Mouse (Mus musculus): ENCODE measurements around the gene Gas7.

The Gas7 gene

DNA sequence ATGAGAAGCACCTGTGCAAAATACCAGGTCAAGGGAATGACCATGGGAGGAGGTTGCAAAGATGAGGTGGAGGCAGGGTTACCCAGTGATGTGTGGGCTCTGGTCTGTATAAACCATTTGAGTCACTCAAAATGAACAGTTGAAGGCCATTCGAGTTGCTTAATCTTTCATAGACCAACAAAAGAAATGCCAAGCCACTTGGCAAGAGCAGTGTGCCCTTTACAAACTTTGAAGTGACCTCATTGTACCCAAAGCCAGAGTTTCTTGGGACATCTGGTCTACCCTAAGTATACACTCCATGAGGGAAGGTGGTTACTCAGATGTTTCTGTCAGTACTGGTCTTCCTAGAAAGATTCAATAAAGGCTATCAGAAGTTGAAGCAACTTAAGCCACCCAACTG is 80.5 kb downstream of the Gas7 start:
- DNase-seq (ENCODE audit: low read depth), result no peak

GRCm38 (mm10) chr11:67536413-67536812 is 81.2 kb downstream of the Gas7 start:
- no peak for DNase-seq (ENCODE audit: low read depth)

DNA sequence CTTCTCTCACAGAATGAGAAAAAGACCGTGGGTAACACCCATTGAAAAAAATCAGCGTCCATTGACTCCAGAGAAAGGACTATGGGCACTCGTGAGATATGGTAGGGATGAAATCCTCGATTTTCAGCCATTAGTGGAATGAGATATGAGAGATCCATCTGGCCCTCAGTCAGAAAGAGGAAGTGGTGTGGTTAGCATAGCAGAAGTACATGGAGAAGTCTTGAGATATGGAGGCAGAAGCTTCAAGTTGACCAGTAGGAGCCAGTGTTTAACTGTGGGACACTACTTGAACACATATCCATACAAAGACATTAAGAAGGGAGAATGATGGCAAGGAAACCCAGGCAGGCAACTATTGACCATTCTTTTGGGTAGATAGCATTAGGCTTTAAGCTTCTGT is 82.1 kb downstream of the Gas7 start:
- no peak for DNase-seq (ENCODE audit: low read depth)

GRCm38 (mm10) chr11:67538557-67538956 is 83.3 kb downstream of the Gas7 start:
- DNase-seq (ENCODE audit: low read depth), result peak; percentile 88

GRCm38 (mm10) chr11:67544656-67545432 is 89.6 kb downstream of the Gas7 start:
- no peak for DNase-seq (ENCODE audit: low read depth)

DNA sequence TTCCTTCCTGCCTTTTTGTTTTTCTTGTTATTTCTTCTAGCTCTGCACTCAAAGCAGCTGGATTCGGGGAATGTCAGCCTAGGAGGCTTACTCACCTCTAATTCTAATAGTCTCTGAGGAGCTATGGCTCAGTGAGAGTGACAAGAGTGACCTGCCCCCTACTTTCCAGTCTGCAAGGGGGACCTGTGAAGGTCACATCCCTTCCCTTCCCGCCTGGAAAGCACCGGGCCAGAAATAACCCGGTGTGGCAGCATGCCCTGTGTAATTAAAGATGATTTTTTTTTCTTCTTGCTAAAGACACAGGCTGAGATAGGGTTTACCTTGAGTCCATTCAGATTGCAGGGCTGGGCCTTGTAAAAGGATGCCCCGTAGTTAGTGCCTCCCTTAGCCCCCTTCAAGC is 91.3 kb downstream of the Gas7 start:
- DNase-seq (ENCODE audit: low read depth), result peak; percentile 53

- DNase-seq (ENCODE audit: low read depth), result peak; percentile 51
These were observed 94.1 kb downstream of the Gas7 start for GRCm38 (mm10) chr11:67549306-67549705.

GRCm38 (mm10) chr11:67549762-67550488 is 94.7 kb downstream of the Gas7 start:
- no peak for DNase-seq (ENCODE audit: low read depth)

DNA sequence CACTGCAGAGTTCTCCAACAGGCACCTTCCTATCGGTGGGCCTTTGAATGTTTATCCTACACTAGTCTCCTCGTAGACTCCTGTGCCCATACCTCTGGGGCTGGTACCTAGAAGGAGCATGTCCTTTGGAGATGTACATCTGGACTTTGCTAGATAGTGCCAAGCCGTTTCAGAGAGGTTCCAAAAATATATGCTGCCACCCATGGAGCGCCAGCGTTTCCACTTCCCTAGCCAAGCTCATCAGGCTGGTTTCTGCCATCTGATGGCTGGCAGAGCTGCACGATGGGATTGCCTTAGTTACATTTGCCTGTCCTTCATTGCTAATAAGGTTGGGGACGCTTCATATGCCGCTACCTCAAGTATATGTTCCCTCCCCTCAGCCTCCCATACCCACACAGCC is 97.2 kb downstream of the Gas7 start:
- no peak for DNase-seq (ENCODE audit: low read depth)

DNA sequence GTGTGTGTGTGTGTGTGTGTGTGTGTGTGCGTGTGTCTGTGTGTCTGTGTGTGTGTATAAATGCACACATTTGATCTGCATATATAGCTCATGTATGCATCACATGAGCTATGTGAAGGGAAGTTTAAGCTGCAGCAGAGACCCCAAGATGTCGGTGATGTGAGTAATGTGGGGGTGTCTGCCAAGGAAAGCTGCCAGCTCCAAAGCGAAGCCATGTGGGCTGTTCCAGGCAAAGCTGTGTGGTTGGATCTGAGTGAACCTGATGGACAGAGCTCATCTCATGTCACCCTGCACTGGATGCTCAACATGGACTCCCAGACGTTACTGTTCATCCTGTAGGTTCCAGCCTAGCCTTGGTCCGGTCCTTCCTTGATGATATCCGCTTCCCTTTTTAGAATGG is 99.0 kb downstream of the Gas7 start:
- peak; percentile 61 for DNase-seq (ENCODE audit: low read depth)

DNA sequence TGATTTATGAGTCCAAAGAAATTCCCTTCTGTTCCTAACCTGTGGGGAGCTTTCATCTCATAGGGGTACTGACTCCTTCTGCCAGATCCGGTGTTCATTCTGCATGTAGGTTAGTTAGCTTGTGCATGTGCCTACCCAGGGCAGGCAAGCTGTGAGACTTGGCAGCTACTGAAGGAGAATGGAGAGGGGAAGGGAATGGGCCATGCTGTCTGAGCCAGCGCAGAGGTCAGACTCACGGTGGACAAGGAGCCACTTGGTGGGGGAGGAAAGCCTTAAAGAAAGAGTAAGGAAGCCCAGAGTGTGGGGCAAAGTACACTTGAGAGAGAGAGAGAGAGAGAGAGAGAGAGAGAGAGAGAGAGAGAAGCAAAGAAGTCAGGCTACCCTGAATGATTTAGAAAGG is 101.1 kb downstream of the Gas7 start:
- no peak for DNase-seq (ENCODE audit: low read depth)

DNA sequence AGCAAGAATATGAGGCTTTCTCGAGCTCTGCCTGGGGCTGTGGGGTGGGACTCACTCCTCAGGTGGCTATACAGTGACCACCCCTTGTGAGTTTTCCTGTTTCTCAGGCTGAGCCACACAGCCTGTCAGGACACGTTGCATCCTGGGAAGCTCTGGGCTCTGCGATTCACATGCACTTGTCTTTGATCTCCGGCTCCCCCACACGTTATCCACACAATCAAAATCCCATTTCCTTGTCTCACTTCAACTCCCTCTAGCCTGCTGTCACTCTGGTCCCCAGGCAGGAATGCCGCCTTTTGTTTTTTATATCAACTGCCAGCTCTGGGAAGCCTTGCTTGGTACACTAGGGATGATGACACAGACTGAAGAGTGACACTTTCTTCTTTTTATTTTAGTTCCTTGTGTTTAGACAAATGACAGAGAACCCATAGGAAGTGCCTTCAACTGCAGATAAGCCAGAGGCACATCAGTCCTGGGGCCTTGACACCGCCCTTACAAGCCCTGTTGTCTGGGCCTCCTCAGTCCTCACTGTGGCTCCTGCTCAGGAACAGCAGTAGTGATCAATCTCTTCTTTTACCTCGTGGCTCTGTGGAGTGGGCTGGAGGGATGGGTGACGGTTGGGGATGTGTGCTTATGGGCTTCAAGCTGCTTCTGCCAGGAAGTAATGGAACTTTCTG is 103.7 kb downstream of the Gas7 start:
- no peak for DNase-seq (ENCODE audit: low read depth)

DNA sequence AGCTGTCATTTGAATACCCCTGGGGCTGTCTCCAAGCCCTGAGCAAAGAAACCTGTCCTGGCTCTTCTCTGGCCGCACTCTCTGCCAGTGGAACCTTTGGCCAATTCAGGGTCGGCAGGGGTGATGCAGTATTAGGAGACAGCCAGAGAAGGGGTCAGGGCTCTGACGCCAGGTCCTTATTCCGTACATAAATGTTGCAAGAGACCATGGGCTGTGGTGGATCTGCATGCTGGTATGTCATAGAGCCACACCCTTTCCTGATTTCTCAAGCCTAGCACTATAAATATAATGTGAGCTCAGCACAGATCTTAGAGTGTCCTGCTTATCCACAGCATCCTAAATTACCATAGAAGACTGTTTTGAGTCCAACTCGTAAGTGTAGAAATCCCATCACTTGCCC is 104.3 kb downstream of the Gas7 start:
- peak; percentile 59 for DNase-seq (ENCODE audit: low read depth)

GRCm38 (mm10) chr11:67561631-67562030 is 106.4 kb downstream of the Gas7 start:
- DNase-seq (ENCODE audit: low read depth), result no peak

DNA sequence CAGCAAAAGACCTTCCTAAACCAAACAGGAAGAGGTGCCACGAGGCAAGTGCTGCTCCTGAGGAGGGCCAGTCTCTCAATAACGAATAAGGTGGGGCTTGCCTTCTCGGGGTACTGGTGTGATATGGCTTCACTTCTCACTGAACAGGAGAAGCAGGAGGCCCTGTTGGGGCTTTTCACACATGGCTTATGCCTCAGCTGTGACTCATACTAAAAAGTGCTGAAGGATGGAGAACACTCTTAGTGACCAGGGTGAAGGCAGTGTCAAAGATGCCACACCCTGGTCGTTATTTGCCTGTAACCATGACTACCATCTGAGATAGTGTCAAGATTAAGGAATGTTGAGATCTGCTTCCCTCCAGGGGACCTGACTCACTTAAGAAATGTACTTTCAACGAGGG is 107.9 kb downstream of the Gas7 start:
- DNase-seq (ENCODE audit: low read depth), result peak; percentile 70

DNA sequence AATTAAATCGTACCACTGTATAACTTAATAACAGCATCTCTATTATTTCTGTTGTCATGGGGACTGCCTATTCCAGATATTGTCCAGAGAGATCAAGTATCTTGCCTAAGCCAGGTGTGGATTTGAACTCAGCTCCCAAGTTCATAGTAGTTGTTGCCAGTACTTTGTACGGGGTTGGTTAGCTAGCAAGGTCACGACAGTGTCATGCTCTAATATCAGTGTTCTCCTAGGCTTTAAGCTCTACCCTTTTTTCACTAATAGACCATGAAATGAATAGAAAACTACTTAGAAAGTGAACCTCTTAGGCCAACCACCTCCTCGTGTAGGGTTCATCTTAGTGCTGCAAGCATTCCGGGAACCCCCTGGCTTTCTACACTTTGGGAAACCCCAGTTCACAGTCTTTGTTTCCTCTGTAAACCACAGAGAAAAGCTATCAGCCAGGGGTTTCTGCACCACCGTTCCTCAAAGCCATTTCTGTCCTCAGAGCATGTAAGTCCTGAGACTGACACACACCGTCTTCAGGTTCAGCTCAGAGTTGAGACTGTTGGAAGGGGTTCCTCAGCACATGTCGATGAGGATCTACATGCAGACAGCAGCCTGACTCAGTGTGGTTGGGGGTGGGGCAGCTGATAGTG is 108.9 kb downstream of the Gas7 start:
- DNase-seq (ENCODE audit: low read depth), result no peak

DNA sequence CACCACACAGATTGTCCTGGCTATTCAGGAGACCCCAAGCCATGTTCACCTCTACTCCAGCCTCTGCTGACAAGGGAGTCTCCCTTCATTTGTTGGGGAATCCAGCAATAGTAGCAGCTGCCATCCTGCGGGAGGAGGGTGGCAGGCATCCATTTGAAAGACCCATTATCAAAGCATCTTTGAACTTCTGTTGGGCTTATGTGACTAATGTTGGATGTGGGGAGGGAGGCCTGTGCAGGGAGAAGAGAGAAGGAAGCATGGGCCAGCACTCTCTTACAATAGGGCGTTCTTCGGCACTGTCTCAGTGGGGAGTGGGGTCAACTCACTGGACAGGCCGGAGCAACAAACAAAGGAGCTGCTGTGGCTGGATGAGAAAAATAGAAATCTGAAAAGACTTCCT is 110.3 kb downstream of the Gas7 start:
- DNase-seq (ENCODE audit: low read depth), result no peak

GRCm38 (mm10) chr11:67566704-67567103 is 111.5 kb downstream of the Gas7 start:
- DNase-seq (ENCODE audit: low read depth), result no peak

DNA sequence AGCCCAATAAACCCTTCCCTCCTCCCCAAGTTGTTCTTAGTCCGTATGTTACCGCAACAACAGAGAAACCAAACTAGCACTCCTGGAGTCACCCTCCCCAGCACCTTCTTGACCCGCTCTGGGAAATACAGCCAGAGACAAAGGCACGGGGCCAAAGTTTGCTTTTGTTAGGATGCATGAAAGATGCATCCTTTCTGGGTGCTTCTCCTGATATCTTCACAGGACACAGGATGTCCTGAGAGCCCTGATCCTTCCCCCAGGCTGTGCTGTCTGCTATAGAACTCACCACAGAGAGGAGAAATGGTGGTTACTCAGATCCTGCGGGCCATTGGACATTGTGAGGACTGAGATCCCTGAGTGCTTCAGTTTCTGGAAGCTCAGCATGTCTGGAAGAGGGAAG is 111.9 kb downstream of the Gas7 start:
- no peak for DNase-seq (ENCODE audit: low read depth)

- no peak for DNase-seq (ENCODE audit: low read depth)
These were observed 112.8 kb downstream of the Gas7 start for GRCm38 (mm10) chr11:67567991-67568390.

- DNase-seq (ENCODE audit: low read depth), result peak; percentile 91
These were observed 113.6 kb downstream of the Gas7 start for GRCm38 (mm10) chr11:67568815-67569214.

DNA sequence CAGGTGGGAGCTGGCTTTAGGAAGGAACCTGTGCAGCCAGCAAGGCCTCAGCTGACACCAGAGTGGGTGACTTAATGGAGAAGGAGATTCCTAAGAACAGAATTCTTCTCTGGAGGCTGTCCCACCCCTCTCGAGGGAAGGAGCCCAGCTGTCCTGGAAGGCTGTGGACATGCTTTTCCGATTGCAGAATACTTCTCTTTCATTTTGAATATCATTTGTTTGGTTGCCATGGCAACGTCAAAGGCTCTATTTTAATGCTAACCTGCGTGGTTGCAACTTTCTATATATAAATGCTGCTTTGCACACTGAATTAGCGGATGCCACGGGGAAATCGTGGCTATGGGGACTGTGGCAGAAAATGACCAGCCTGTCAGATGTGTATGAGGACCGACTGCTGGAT is 115.7 kb downstream of the Gas7 start:
- no peak for DNase-seq (ENCODE audit: low read depth)

- no peak for DNase-seq (ENCODE audit: low read depth)
These were observed 119.1 kb downstream of the Gas7 start for GRCm38 (mm10) chr11:67574344-67574743.

All from NIH3T3 (cell line).